Mouse (Mus musculus): ENCODE measurements around the gene Chchd1. TPM values are rescaled to one million over a fixed set of nuclear protein-coding genes. Genes with fewer than 3 reads are reported as not detected.

The Chchd1 gene
- polyA plus RNA-seq, 1 experiment = not detected

- TF ChIP-seq POLR2A (IDR thresholded peaks at IDR 0.05; ENCODE audit: insufficient read depth, low read depth, low read length) = peak; percentile 55
- no peak for TF ChIP-seq CTCF (IDR thresholded peaks at IDR 0.05; ENCODE audit: insufficient read depth, low read depth, low read length)
Measured at GRCm38 (mm10) chr14:20707201-20708190, 4.7 kb downstream of the Chchd1 start, which contains the start of gene Zswim8. Zswim8 (plus strand) TSS chr14:20707552.

GRCm38 (mm10) chr14:20708239-20708638, 5.4 kb downstream of the Chchd1 start:
- WGBS = 1% methylated on average over 10 of the region's 10 CpGs
- Histone ChIP-seq H3K4me1 (ENCODE audit: control insufficient read depth, insufficient read depth, low read length) (peaks cover 5% of the 10 kb centered on the region), H3K4me3 (ENCODE audit: insufficient read depth, low read depth, low read length) (peak overlapping the region; percentile 90), H3K27ac (ENCODE audit: insufficient read depth, low read depth, low read length) (no peak overlapping the region)
- no peak for TF ChIP-seq POLR2A (IDR thresholded peaks at IDR 0.05; ENCODE audit: insufficient read depth, low read depth, low read length)
- no peak for TF ChIP-seq CTCF (IDR thresholded peaks at IDR 0.05; ENCODE audit: insufficient read depth, low read depth, low read length)

More at GRCm38 (mm10) chr14:20707201-20708190, 4.7 kb downstream of the Chchd1 start, which contains the start of gene Zswim8:
- under 1% methylated on average over 80 of the region's 80 CpGs for WGBS
- peak within 1 kb of the TSS; percentile 95 for H3K27ac ChIP-seq (ENCODE audit: insufficient read depth, low read depth, low read length)
- peaks cover 5% of the 10 kb centered on the region for H3K4me1 ChIP-seq (ENCODE audit: control insufficient read depth, insufficient read depth, low read length)
- H3K4me3 ChIP-seq (ENCODE audit: insufficient read depth, low read depth, low read length) = peak within 1 kb of the TSS; percentile 90

GRCm38 (mm10) chr14:20713832-20714231, 11.0 kb downstream of the Chchd1 start:
- WGBS = 82% methylated on average over 11 of the region's 11 CpGs

GRCm38 (mm10) chr14:20718443-20718842, 15.6 kb downstream of the Chchd1 start:
- H3K4me1 ChIP-seq (ENCODE audit: control insufficient read depth, insufficient read depth, low read length) = no peaks in the 10 kb centered on the region
- no peak overlapping the region for H3K4me3 ChIP-seq (ENCODE audit: insufficient read depth, low read depth, low read length)
- TF ChIP-seq POLR2A (IDR thresholded peaks at IDR 0.05; ENCODE audit: insufficient read depth, low read depth, low read length) = no peak
- no peak for TF ChIP-seq CTCF (IDR thresholded peaks at IDR 0.05; ENCODE audit: insufficient read depth, low read depth, low read length)
- H3K27ac ChIP-seq (ENCODE audit: insufficient read depth, low read depth, low read length) = no peak overlapping the region
- 90% methylated on average over 10 of the region's 10 CpGs for WGBS

More at GRCm38 (mm10) chr14:20713832-20714231, 11.0 kb downstream of the Chchd1 start:
- Histone ChIP-seq H3K4me1 (ENCODE audit: control insufficient read depth, insufficient read depth, low read length) (peaks cover 4% of the 10 kb centered on the region), H3K27ac (ENCODE audit: insufficient read depth, low read depth, low read length) (no peak overlapping the region), H3K4me3 (ENCODE audit: insufficient read depth, low read depth, low read length) (no peak overlapping the region)
- TF ChIP-seq CTCF (IDR thresholded peaks at IDR 0.05; ENCODE audit: insufficient read depth, low read depth, low read length) (no peak), POLR2A (IDR thresholded peaks at IDR 0.05; ENCODE audit: insufficient read depth, low read depth, low read length) (no peak)

GRCm38 (mm10) chr14:20719767-20720166, 17.0 kb downstream of the Chchd1 start:
- no peak for TF ChIP-seq POLR2A (IDR thresholded peaks at IDR 0.05; ENCODE audit: insufficient read depth, low read depth, low read length)
- no peak for TF ChIP-seq CTCF (IDR thresholded peaks at IDR 0.05; ENCODE audit: insufficient read depth, low read depth, low read length)
- H3K4me3 ChIP-seq (ENCODE audit: insufficient read depth, low read depth, low read length) = no peak overlapping the region
- WGBS = 93% methylated on average over 12 of the region's 12 CpGs
- H3K27ac ChIP-seq (ENCODE audit: insufficient read depth, low read depth, low read length) = no peak overlapping the region
- no peaks in the 10 kb centered on the region for H3K4me1 ChIP-seq (ENCODE audit: control insufficient read depth, insufficient read depth, low read length)

- H3K4me1 ChIP-seq (ENCODE audit: control insufficient read depth, insufficient read depth, low read length) = no peaks in the 10 kb centered on the region
- TF ChIP-seq CTCF (IDR thresholded peaks at IDR 0.05; ENCODE audit: insufficient read depth, low read depth, low read length) (no peak), POLR2A (IDR thresholded peaks at IDR 0.05; ENCODE audit: insufficient read depth, low read depth, low read length) (no peak)
- H3K27ac ChIP-seq (ENCODE audit: insufficient read depth, low read depth, low read length) = no peak overlapping the region
- no peak overlapping the region for H3K4me3 ChIP-seq (ENCODE audit: insufficient read depth, low read depth, low read length)
- 89% methylated on average over 4 of the region's 4 CpGs for WGBS
Measured at GRCm38 (mm10) chr14:20721371-20721770, 18.6 kb downstream of the Chchd1 start.

GRCm38 (mm10) chr14:20723006-20723405, 20.2 kb downstream of the Chchd1 start:
- no peak overlapping the region for H3K27ac ChIP-seq (ENCODE audit: insufficient read depth, low read depth, low read length)
- WGBS = 89% methylated on average over 12 of the region's 12 CpGs
- H3K4me3 ChIP-seq (ENCODE audit: insufficient read depth, low read depth, low read length) = no peak overlapping the region
- H3K4me1 ChIP-seq (ENCODE audit: control insufficient read depth, insufficient read depth, low read length) = no peaks in the 10 kb centered on the region
- no peak for TF ChIP-seq CTCF (IDR thresholded peaks at IDR 0.05; ENCODE audit: insufficient read depth, low read depth, low read length)
- no peak for TF ChIP-seq POLR2A (IDR thresholded peaks at IDR 0.05; ENCODE audit: insufficient read depth, low read depth, low read length)

- Histone ChIP-seq H3K4me3 (ENCODE audit: insufficient read depth, low read depth, low read length) (no peak overlapping the region), H3K27ac (ENCODE audit: insufficient read depth, low read depth, low read length) (no peak overlapping the region), H3K4me1 (ENCODE audit: control insufficient read depth, insufficient read depth, low read length) (no peaks in the 10 kb centered on the region)
- WGBS = 2% methylated on average over 5 of the region's 5 CpGs
- no peak for TF ChIP-seq POLR2A (IDR thresholded peaks at IDR 0.05; ENCODE audit: insufficient read depth, low read depth, low read length)
- peak; percentile 62; the same call in 1 of the 2 replicates for TF ChIP-seq CTCF (IDR thresholded peaks at IDR 0.05; ENCODE audit: insufficient read depth, low read depth, low read length)
Measured at GRCm38 (mm10) chr14:20724043-20724442, 21.2 kb downstream of the Chchd1 start.
